Mouse (Mus musculus): ENCODE data around the gene Rgs5.

- TF ChIP-seq CTCF (IDR thresholded peaks at IDR 0.05) (no peak), POLR2A (IDR thresholded peaks at IDR 0.05; ENCODE audit: insufficient read depth, low read depth, low read length) (no peak), EP300 (IDR thresholded peaks at IDR 0.05; ENCODE audit: insufficient read depth, low read depth, low read length) (no peak)
Measured at GRCm38 (mm10) chr1:169693537-169693936, 38.2 kb downstream of the Rgs5 start.
